Comparison of ENCODE assay signal across 11 mouse cellular contexts in genomic region chr7:78361341-78362309, GRCm38 (mm10).
DNase-seq lines count a peak whose midpoint lies in the region; ATAC-seq and TF ChIP-seq lines count a peak whose summit lies in the region.
"Had no signal": no experiment of that assay in that cellular context is flagged by ENCODE, and none has a peak within 500 bp of the region (broad histone marks: within the 10 kb centered on the region; RNA-seq: fewer than 3 reads in every experiment).

No protein-coding gene starts in this region.

- intact Hi-C loops in left cerebral cortex, postnatal 4 days (cut with DNase I) = no loop called here

- DNase-seq in cerebellum, adult 8-10 months = no peak
- peak; percentile 36 for DNase-seq in kidney, postnatal 0 days (ENCODE audit: low spot score)
- DNase-seq in kidney, postnatal 36 days = no peak
- peak; percentile 9 for DNase-seq in adrenal gland, postnatal 25 days
- no peak for DNase-seq in left cerebral cortex, postnatal 4 days
- DNase-seq: kidney, adult 8-10 months; lung, embryonic 14.5 days had no signal

- ATAC-seq in cerebellum, adult (ENCODE audit: insufficient number of reproducible peaks, low FRiP score, low TSS enrichment) = 0 out of 2 replicates have a peak, but pooled peaks have one; percentile 45
- no peak for ATAC-seq in kidney, postnatal 0 days (replicated peaks; ENCODE audit: low FRiP score, low read depth)
- ATAC-seq in midbrain, embryonic 16.5 days = peak; percentile 39; the same call in 1 of the 2 replicates
- ATAC-seq in frontal cortex, adult (ENCODE audit: low TSS enrichment) = no peak

- H3K27ac ChIP-seq in kidney, postnatal 0 days = no peak overlapping the region
- H3K27ac ChIP-seq in midbrain, embryonic 16.5 days (ENCODE audit: low read length) = peak overlapping the region; percentile 30; the same call in 1 of the 2 replicates

- H3K36me3 ChIP-seq in kidney, postnatal 0 days (ENCODE audit: insufficient read depth, low read length) = no peaks in the 10 kb centered on the region
- no peaks in the 10 kb centered on the region for H3K36me3 ChIP-seq in midbrain, embryonic 16.5 days (ENCODE audit: control insufficient read depth, insufficient read depth, low read length)

- no peaks in the 10 kb centered on the region for H3K9me3 ChIP-seq in kidney, postnatal 0 days (replicated peaks; ENCODE audit: low read length)
- H3K9me3 ChIP-seq in midbrain, embryonic 16.5 days (replicated peaks; ENCODE audit: control insufficient read depth, low read length, poor library complexity, severe bottlenecking) = no peaks in the 10 kb centered on the region

- H3K4me1 ChIP-seq in kidney, postnatal 0 days (replicated peaks; ENCODE audit: insufficient read depth, low read length) = 0 out of 2 replicates have a peak, but pooled peaks cover 4% of the 10 kb centered on the region
- H3K4me1 ChIP-seq in midbrain, embryonic 16.5 days (ENCODE audit: control insufficient read depth, insufficient read depth, low read length) = peaks cover 8% of the 10 kb centered on the region

- WGBS in kidney, postnatal 0 days = 33% methylated on average over 8 of the region's 8 CpGs
- 50% methylated on average over 8 of the region's 8 CpGs for WGBS in midbrain, embryonic 16.5 days

- TF ChIP-seq CTCF in kidney, postnatal 0 days (IDR thresholded peaks at IDR 0.05; ENCODE audit: low read depth) = peak; percentile 4; the same call in 1 of the 2 replicates

- no peak overlapping the region for H3K4me2 ChIP-seq in kidney, postnatal 0 days (ENCODE audit: low read length)
- H3K4me2 ChIP-seq in midbrain, embryonic 16.5 days (ENCODE audit: low read length) = no peak overlapping the region
- H3K4me2 ChIP-seq: heart, embryonic 11.5 days; lung, embryonic 14.5 days had no signal

- H3K9ac ChIP-seq in kidney, postnatal 0 days (ENCODE audit: low read depth, low read length) = no peak overlapping the region
- no peak overlapping the region for H3K9ac ChIP-seq in midbrain, embryonic 16.5 days (ENCODE audit: low read depth, low read length)
- H3K9ac ChIP-seq: lung, embryonic 14.5 days had no signal

- H3K4me3 ChIP-seq in kidney, postnatal 0 days (replicated peaks; ENCODE audit: low read depth, low read length) = no peak overlapping the region
- no peak overlapping the region for H3K4me3 ChIP-seq in midbrain, embryonic 16.5 days (ENCODE audit: low read depth, low read length)

- no peaks in the 10 kb centered on the region for H3K27me3 ChIP-seq in kidney, postnatal 0 days (ENCODE audit: insufficient read depth, low read length)
- H3K27me3 ChIP-seq in midbrain, embryonic 16.5 days (ENCODE audit: control insufficient read depth, insufficient read depth, low read depth, low read length) = no peaks in the 10 kb centered on the region

Comparison
In these comparisons a context has a peak if more than half of its experiments do, and no peak if none do; other contexts are left out.
1. DNase-seq: peak in kidney, postnatal 0 days (single experiment) and adrenal gland, postnatal 25 days (single experiment); none in cerebellum, adult 8-10 months (single experiment), kidney, postnatal 36 days (0 of 2) and left cerebral cortex, postnatal 4 days (single experiment).
2. ATAC-seq: peak in cerebellum, adult (single experiment) and midbrain, embryonic 16.5 days (single experiment); none in kidney, postnatal 0 days (single experiment) and frontal cortex, adult (single experiment).